Mouse (Mus musculus): Measurements from ENCODE around the gene Neurod1. TPM values are rescaled to one million over a fixed set of nuclear protein-coding genes. Genes with fewer than 3 reads are reported as not detected.
A peak's percentile ranks its signal among the peaks of the same experiment; 100 is the strongest.

The Neurod1 gene
- polyA plus RNA-seq (2014; fragmentation: Nextera tagmentation; extraction: Ambion mirVana), result 30.7 and 34.3 TPM in 2 replicates

GRCm38 (mm10) chr2:79456575-79457349 is at the start of gene Neurod1, which contains the start of gene Cerkl:
TSS of gene Neurod1 (minus strand) at chr2:79456751.
TSS of gene Cerkl (minus strand) at chr2:79456785.
- peak within 1 kb of the TSS; percentile 50 for H3K27ac ChIP-seq (ENCODE audit: low read depth, low read length)
- peak within 1 kb of the TSS; percentile 57 for H3K4me2 ChIP-seq (ENCODE audit: low read depth, low read length, severe bottlenecking)
- ATAC-seq (replicated peaks; ENCODE audit: low FRiP score) (peak; percentile 90), DNase-seq (ENCODE audit: low spot score) (peak; percentile 91)
- no peak within 1 kb of the TSS; the same call in 1 of the 2 replicates for H3K9ac ChIP-seq (ENCODE audit: low read length)
- H3K9me3 ChIP-seq (ENCODE audit: control insufficient read depth, low read length), result no peaks in the 10 kb centered on the region
- H3K36me3 ChIP-seq (ENCODE audit: control insufficient read depth, insufficient read depth, low read length), result no peaks in the 10 kb centered on the region
- H3K4me1 ChIP-seq (replicated peaks; ENCODE audit: control insufficient read depth, insufficient read depth, low read length), result peaks cover 18% of the 10 kb centered on the region
- WGBS, result under 1% methylated on average over 40 of the region's 42 CpGs
- H3K4me3 ChIP-seq (ENCODE audit: low read depth, low read length), result peak within 1 kb of the TSS; percentile 28
- peaks cover 66% of the 10 kb centered on the region for H3K27me3 ChIP-seq (ENCODE audit: control insufficient read depth, insufficient read depth, low read length)

GRCm38 (mm10) chr2:79498990-79499755 is 42.6 kb upstream of the Neurod1 start:
- Histone ChIP-seq H3K27ac (ENCODE audit: low read depth, low read length) (no peak overlapping the region), H3K36me3 (ENCODE audit: control insufficient read depth, insufficient read depth, low read length) (no peaks in the 10 kb centered on the region), H3K4me3 (ENCODE audit: low read depth, low read length) (no peak overlapping the region), H3K9ac (ENCODE audit: low read length) (no peak overlapping the region), H3K4me1 (replicated peaks; ENCODE audit: control insufficient read depth, insufficient read depth, low read length) (no peaks in the 10 kb centered on the region), H3K4me2 (ENCODE audit: low read depth, low read length, severe bottlenecking) (no peak overlapping the region), H3K27me3 (ENCODE audit: control insufficient read depth, insufficient read depth, low read length) (no peaks in the 10 kb centered on the region), H3K9me3 (ENCODE audit: control insufficient read depth, low read length) (no peaks in the 10 kb centered on the region)
- DNase-seq (ENCODE audit: low spot score) (peak; percentile 78), ATAC-seq (replicated peaks; ENCODE audit: low FRiP score) (peak; percentile 80)
- 27% methylated on average over 10 of the region's 10 CpGs for WGBS

GRCm38 (mm10) chr2:79485127-79485526 is 28.6 kb upstream of the Neurod1 start:
- no peak for DNase-seq (ENCODE audit: low spot score)
- H3K27me3 ChIP-seq (ENCODE audit: control insufficient read depth, insufficient read depth, low read length), result no peaks in the 10 kb centered on the region
- H3K36me3 ChIP-seq (ENCODE audit: control insufficient read depth, insufficient read depth, low read length), result no peaks in the 10 kb centered on the region
- H3K27ac ChIP-seq (ENCODE audit: low read depth, low read length), result no peak overlapping the region
- no peak overlapping the region for H3K4me3 ChIP-seq (ENCODE audit: low read depth, low read length)
- H3K4me2 ChIP-seq (ENCODE audit: low read depth, low read length, severe bottlenecking), result no peak overlapping the region
- H3K9ac ChIP-seq (ENCODE audit: low read length), result no peak overlapping the region
- no peaks in the 10 kb centered on the region for H3K4me1 ChIP-seq (replicated peaks; ENCODE audit: control insufficient read depth, insufficient read depth, low read length)
- no peak for ATAC-seq (replicated peaks; ENCODE audit: low FRiP score)
- 70% methylated on average over 3 of the region's 3 CpGs for WGBS
- H3K9me3 ChIP-seq (ENCODE audit: control insufficient read depth, low read length), result no peaks in the 10 kb centered on the region

- Histone ChIP-seq H3K9ac (ENCODE audit: low read length) (no peak overlapping the region), H3K9me3 (ENCODE audit: control insufficient read depth, low read length) (no peaks in the 10 kb centered on the region), H3K4me3 (ENCODE audit: low read depth, low read length) (no peak overlapping the region), H3K27me3 (ENCODE audit: control insufficient read depth, insufficient read depth, low read length) (no peaks in the 10 kb centered on the region), H3K4me1 (replicated peaks; ENCODE audit: control insufficient read depth, insufficient read depth, low read length) (no peaks in the 10 kb centered on the region), H3K27ac (ENCODE audit: low read depth, low read length) (no peak overlapping the region), H3K4me2 (ENCODE audit: low read depth, low read length, severe bottlenecking) (no peak overlapping the region), H3K36me3 (ENCODE audit: control insufficient read depth, insufficient read depth, low read length) (no peaks in the 10 kb centered on the region)
- 93% methylated on average over 2 of the region's 2 CpGs for WGBS
- ATAC-seq (replicated peaks; ENCODE audit: low FRiP score) (no peak), DNase-seq (ENCODE audit: low spot score) (no peak)
Measured at GRCm38 (mm10) chr2:79482511-79482910, 26.0 kb upstream of the Neurod1 start.

- WGBS, result 92% methylated on average over 4 of the region's 4 CpGs
- no peaks in the 10 kb centered on the region for H3K9me3 ChIP-seq (ENCODE audit: control insufficient read depth, low read length)
- no peaks in the 10 kb centered on the region for H3K36me3 ChIP-seq (ENCODE audit: control insufficient read depth, insufficient read depth, low read length)
- H3K9ac ChIP-seq (ENCODE audit: low read length), result no peak overlapping the region
- no peak overlapping the region for H3K4me2 ChIP-seq (ENCODE audit: low read depth, low read length, severe bottlenecking)
- ATAC-seq (replicated peaks; ENCODE audit: low FRiP score) (no peak), DNase-seq (ENCODE audit: low spot score) (peak; percentile 44)
- H3K4me1 ChIP-seq (replicated peaks; ENCODE audit: control insufficient read depth, insufficient read depth, low read length), result peaks cover 13% of the 10 kb centered on the region; the same call in 1 of the 2 replicates
- peaks cover 39% of the 10 kb centered on the region for H3K27me3 ChIP-seq (ENCODE audit: control insufficient read depth, insufficient read depth, low read length)
- H3K27ac ChIP-seq (ENCODE audit: low read depth, low read length), result no peak overlapping the region
- no peak overlapping the region for H3K4me3 ChIP-seq (ENCODE audit: low read depth, low read length)
Measured at GRCm38 (mm10) chr2:79462411-79462810, 5.9 kb upstream of the Neurod1 start.

- H3K36me3 ChIP-seq (ENCODE audit: control insufficient read depth, insufficient read depth, low read length), result no peaks in the 10 kb centered on the region
- no peak overlapping the region for H3K9ac ChIP-seq (ENCODE audit: low read length)
- H3K9me3 ChIP-seq (ENCODE audit: control insufficient read depth, low read length), result no peaks in the 10 kb centered on the region
- no peak overlapping the region for H3K4me3 ChIP-seq (ENCODE audit: low read depth, low read length)
- ATAC-seq (replicated peaks; ENCODE audit: low FRiP score), result no peak
- 60% methylated on average over 2 of the region's 2 CpGs for WGBS
- no peak overlapping the region for H3K27ac ChIP-seq (ENCODE audit: low read depth, low read length)
- peaks cover 16% of the 10 kb centered on the region for H3K4me1 ChIP-seq (replicated peaks; ENCODE audit: control insufficient read depth, insufficient read depth, low read length)
- DNase-seq (ENCODE audit: low spot score), result no peak
- H3K4me2 ChIP-seq (ENCODE audit: low read depth, low read length, severe bottlenecking), result no peak overlapping the region
- H3K27me3 ChIP-seq (ENCODE audit: control insufficient read depth, insufficient read depth, low read length), result peaks cover 44% of the 10 kb centered on the region
Measured at GRCm38 (mm10) chr2:79461861-79462260, 5.3 kb upstream of the Neurod1 start.

GRCm38 (mm10) chr2:79460586-79460985 is 4.0 kb upstream of the Neurod1 start:
- Histone ChIP-seq H3K4me1 (replicated peaks; ENCODE audit: control insufficient read depth, insufficient read depth, low read length) (peaks cover 16% of the 10 kb centered on the region), H3K9me3 (ENCODE audit: control insufficient read depth, low read length) (no peaks in the 10 kb centered on the region), H3K4me2 (ENCODE audit: low read depth, low read length, severe bottlenecking) (no peak overlapping the region), H3K9ac (ENCODE audit: low read length) (no peak overlapping the region), H3K27me3 (ENCODE audit: control insufficient read depth, insufficient read depth, low read length) (peaks cover 50% of the 10 kb centered on the region), H3K4me3 (ENCODE audit: low read depth, low read length) (no peak overlapping the region), H3K36me3 (ENCODE audit: control insufficient read depth, insufficient read depth, low read length) (no peaks in the 10 kb centered on the region), H3K27ac (ENCODE audit: low read depth, low read length) (peak overlapping the region; percentile 15; the same call in 1 of the 2 replicates)
- ATAC-seq (replicated peaks; ENCODE audit: low FRiP score) (no peak), DNase-seq (ENCODE audit: low spot score) (no peak)
- 1% methylated on average over 2 of the region's 2 CpGs for WGBS

GRCm38 (mm10) chr2:79460107-79460506 is 3.6 kb upstream of the Neurod1 start:
- Histone ChIP-seq H3K9me3 (ENCODE audit: control insufficient read depth, low read length) (no peaks in the 10 kb centered on the region), H3K27ac (ENCODE audit: low read depth, low read length) (peak overlapping the region; percentile 48; the same call in 1 of the 2 replicates), H3K36me3 (ENCODE audit: control insufficient read depth, insufficient read depth, low read length) (no peaks in the 10 kb centered on the region), H3K4me2 (ENCODE audit: low read depth, low read length, severe bottlenecking) (no peak overlapping the region), H3K9ac (ENCODE audit: low read length) (no peak overlapping the region), H3K4me3 (ENCODE audit: low read depth, low read length) (no peak overlapping the region), H3K27me3 (ENCODE audit: control insufficient read depth, insufficient read depth, low read length) (peaks cover 55% of the 10 kb centered on the region), H3K4me1 (replicated peaks; ENCODE audit: control insufficient read depth, insufficient read depth, low read length) (peaks cover 16% of the 10 kb centered on the region)
- 5% methylated on average over 14 of the region's 14 CpGs for WGBS
- ATAC-seq (replicated peaks; ENCODE audit: low FRiP score) (no peak), DNase-seq (ENCODE audit: low spot score) (no peak)

Measured in forebrain, embryonic 11.5 days (tissue).